Mouse (Mus musculus): ENCODE data around the gene Lcn8.

DNA sequence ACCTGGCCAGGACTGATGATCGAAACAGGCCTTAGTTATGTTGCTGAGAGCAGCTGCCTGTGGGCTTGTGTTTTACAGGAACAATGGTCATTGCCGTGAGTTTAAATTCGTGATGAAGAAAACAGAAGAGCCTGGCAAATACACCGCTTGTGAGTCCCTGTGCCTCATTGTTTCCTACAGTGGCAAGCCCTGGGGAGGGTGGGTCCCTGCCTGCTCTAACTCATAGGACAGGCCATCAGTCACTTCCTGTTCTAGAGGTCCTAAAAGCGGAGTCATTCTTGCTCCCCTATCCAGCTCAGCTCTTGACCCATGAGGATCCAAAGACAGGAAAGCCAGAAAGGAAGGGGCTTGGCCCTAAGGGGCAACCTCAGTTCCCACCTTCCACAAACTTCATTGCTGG, 48.1 kb downstream of the Lcn8 start:
- TF ChIP-seq CTCF (IDR thresholded peaks at IDR 0.05; ENCODE audit: borderline replicate concordance, control insufficient read depth, extremely low read depth, insufficient read depth, low read length, poor library complexity) = no peak
- no peak for TF ChIP-seq POLR2A (IDR thresholded peaks at IDR 0.05; ENCODE audit: control insufficient read depth, extremely low read depth, insufficient read depth, low read length, poor library complexity)

All from thymus, adult 2 months (tissue).